Mouse (Mus musculus) megakaryocyte, embryonic 14.5 days (primary cell): Measurements from ENCODE around the gene Ern1.

Experiments
- FLI1 ChIP-seq: IDR thresholded peaks from 2 replicates; pipeline ENCODE4 v1.6.1; 2012; ENCODE audit warnings: low read length, inconsistent platforms, mixed read lengths
- GATA1 ChIP-seq: IDR thresholded peaks from 3 replicates; pipeline ENCODE4 v1.6.1; 2012; ENCODE audit warnings: mixed read lengths, low read length, inconsistent platforms, borderline replicate concordance

- TF ChIP-seq FLI1 (no peak), GATA1 (no peak)
Measured at GRCm38 (mm10) chr11:106486866-106487732, 553 bp downstream of the Ern1 start.
